Mouse (Mus musculus): ENCODE results near the gene Bud31.

The Bud31 gene

DNA sequence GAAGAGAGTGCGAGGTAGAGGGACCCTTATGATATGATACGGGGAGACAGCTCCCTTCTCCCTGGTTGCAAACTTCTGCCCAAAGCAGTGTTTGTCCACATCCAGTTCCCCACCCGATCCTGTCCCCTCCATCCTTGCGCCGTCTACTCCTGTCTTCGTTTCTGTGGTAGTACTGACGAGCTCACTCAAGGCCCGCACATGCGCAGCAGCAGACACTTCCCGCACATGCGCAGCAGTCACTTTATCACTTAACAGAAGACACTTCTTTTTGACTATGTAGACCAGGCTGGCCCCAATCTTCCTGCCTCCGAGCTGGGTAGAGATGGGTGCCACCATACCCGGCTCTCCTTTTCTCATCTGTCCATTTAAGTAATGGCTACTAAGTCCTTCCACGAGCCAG lies 21.2 kb downstream of the Bud31 start:
- ChIA-PET CTCF (interaction anchor here in 1 of 4 experiments (1.0 kb wide), 1 partner anchor 43 kb away, joined by 5 read pairs; the partner anchor contains the start of gene Zkscan5), POLR2A (interaction anchor here in 3 of 4 experiments (0.6 to 8.4 kb wide), 17 partner anchors 11 to 128 kb away, joined by 3 to 81 read pairs (median 3); partner anchors contain the start of genes Bud31 (in 1 of the 3), Zfp655 (in 1 of the 3) and Zkscan5 (in 1 of the 3))

- ChIA-PET CTCF (interaction anchor here in 2 of 4 experiments (0.7 to 1.2 kb wide), 2 partner anchors 10 to 51 kb away, joined by 3 read pairs; no protein-coding TSS in a partner anchor), POLR2A (interaction anchor here (0.7 to 15.0 kb wide), 42 partner anchors 9 to 200 kb away, joined by 3 to 289 read pairs (median 4); partner anchors contain the start of genes Zkscan5 (in 3 of the 4), Arpc1b (in 2 of the 4), Atp5j2 (in 2 of the 4) and Zfp655 (in 2 of the 4))
Observed at GRCm38 (mm10) chr5:145164710-145165109, 24.5 kb downstream of the Bud31 start.

- ChIA-PET POLR2A (interaction anchor here (0.7 to 15.0 kb wide), 40 partner anchors 9 to 200 kb away, joined by 3 to 289 read pairs (median 6); partner anchors contain the start of genes Zkscan5 (in 3 of the 4), Arpc1b (in 2 of the 4), Atp5j2 (in 2 of the 4) and Zfp655 (in 2 of the 4)), CTCF (interaction anchor here in 1 of 4 experiments (1.0 kb wide), 1 partner anchor 39 kb away, joined by 6 read pairs; the partner anchor contains the start of gene Zkscan5)
Observed at GRCm38 (mm10) chr5:145165184-145165583, 25.0 kb downstream of the Bud31 start.

GRCm38 (mm10) chr5:145166536-145167305 lies 26.6 kb downstream of the Bud31 start, which contains the start of the genes Ptcd1 and Cpsf4:
Gene Ptcd1, minus strand, starts transcription at chr5:145167108.
Gene Cpsf4, plus strand, starts transcription at chr5:145167213.
- ChIA-PET CTCF (interaction anchor here in 2 of 4 experiments (0.6 to 1.5 kb wide), 7 partner anchors 12 to 1054 kb away, joined by 3 to 6 read pairs (median 3); partner anchors contain the start of gene Zkscan5 (in 1 of the 2)), POLR2A (interaction anchor here (0.6 to 15.0 kb wide), 60 partner anchors 9 to 399 kb away, joined by 3 to 289 read pairs (median 5); partner anchors contain the start of genes Arpc1b (in 3 of the 4), Zfp655 (in 3 of the 4), Zkscan5 (in 3 of the 4) and Atp5j2 (in 2 of the 4))

GRCm38 (mm10) chr5:145167306-145167661 lies 27.1 kb downstream of the Bud31 start:
- ChIA-PET POLR2A (interaction anchor here in 3 of 4 experiments (0.6 to 15.0 kb wide), 55 partner anchors 8 to 113 kb away, joined by 3 to 289 read pairs (median 6); partner anchors contain the start of genes Arpc1b (in 3 of the 3), Zfp655 (in 3 of the 3), Zkscan5 (in 3 of the 3) and Atp5j2 (in 2 of the 3)), CTCF (interaction anchor here in 1 of 4 experiments (0.7 to 1.5 kb wide), 5 partner anchors 12 to 54 kb away, joined by 3 to 6 read pairs (median 3); partner anchors contain the start of gene Zkscan5)

DNA sequence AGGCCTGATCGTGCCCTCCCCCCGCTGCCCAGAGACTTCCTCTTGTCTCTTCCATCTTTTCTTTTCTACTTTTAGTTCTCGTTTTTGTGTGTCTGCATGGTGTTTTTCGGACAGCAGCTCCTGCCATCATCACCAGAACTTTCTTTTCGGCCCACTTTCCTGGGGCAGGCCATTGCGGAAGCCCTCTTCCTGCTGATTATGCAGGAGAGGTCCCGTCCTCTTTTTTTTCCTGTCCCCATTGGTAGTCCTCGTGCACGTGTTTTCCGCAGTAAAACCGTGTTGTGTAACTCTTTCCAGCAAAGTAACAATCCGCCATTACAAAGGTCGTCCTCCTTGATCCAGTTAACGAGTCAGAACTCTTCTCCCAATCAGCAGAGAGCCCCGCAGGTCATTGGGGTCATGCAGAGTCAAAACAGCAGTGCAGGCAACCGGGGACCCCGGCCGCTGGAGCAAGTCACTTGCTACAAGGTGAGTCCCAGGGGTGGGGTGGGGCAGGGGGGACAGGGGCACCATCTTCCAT lies 38.4 kb downstream of the Bud31 start:
- POLR2A ChIA-PET, result interaction anchor here in 3 of 4 experiments (0.9 to 15.8 kb wide), 10 partner anchors 8 to 54 kb away, joined by 3 to 289 read pairs (median 6); partner anchors contain the start of genes Cpsf4 (in 3 of the 3), Ptcd1 (in 3 of the 3), Zfp655 (in 1 of the 3) and Zkscan5 (in 1 of the 3)
- CTCF ChIA-PET, result no interaction called here

- CTCF ChIA-PET, result no interaction called here
- POLR2A ChIA-PET, result interaction anchor here in 3 of 4 experiments (0.7 to 15.8 kb wide), 13 partner anchors 10 to 89 kb away, joined by 3 to 289 read pairs (median 6); partner anchors contain the start of genes Zkscan5 (in 3 of the 3), Cpsf4 (in 2 of the 3), Ptcd1 (in 2 of the 3) and Arpc1b (in 1 of the 3)
Observed at GRCm38 (mm10) chr5:145185244-145185643, 45.1 kb downstream of the Bud31 start.

- CTCF ChIA-PET, result interaction anchor here in 2 of 4 experiments (1.3 to 1.5 kb wide), 2 partner anchors 24 to 71 kb away, joined by 3 read pairs; no protein-coding TSS in a partner anchor
- POLR2A ChIA-PET, result interaction anchor here (0.6 to 15.8 kb wide), 26 partner anchors 9 to 76 kb away, joined by 3 to 289 read pairs (median 4); partner anchors contain the start of genes Zkscan5 (in 4 of the 4), Cpsf4 (in 2 of the 4), Ptcd1 (in 2 of the 4) and Zkscan14 (in 2 of the 4)
Observed at GRCm38 (mm10) chr5:145189416-145189815, 49.3 kb downstream of the Bud31 start.

DNA sequence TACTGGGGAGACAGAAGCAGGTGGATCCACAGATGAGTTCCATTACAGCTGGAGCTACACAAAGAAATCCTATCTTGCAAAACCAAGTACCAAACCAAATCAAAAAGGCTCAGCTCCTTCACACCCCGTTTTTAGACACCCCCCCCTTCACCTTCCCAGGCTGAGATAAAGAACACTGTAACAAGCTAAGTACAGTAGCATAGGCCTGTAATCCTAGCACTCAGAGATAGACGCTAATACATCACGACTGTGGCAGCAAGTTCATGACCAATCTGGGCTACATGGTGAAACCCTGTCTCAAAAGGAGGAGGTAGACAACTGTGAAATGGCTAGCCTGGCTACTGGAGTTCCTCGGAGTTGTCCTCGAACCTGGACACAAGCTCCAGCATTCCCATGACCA lies 50.2 kb downstream of the Bud31 start:
- CTCF ChIA-PET, result interaction anchor here in 2 of 4 experiments (0.6 to 1.3 kb wide), 2 partner anchors 71 to 1945 kb away, joined by 3 read pairs; no protein-coding TSS in a partner anchor
- POLR2A ChIA-PET, result interaction anchor here (0.6 to 15.8 kb wide), 31 partner anchors 8 to 675 kb away, joined by 3 to 289 read pairs (median 4); partner anchors contain the start of genes Zkscan5 (in 3 of the 4), Cpsf4 (in 2 of the 4), Ptcd1 (in 2 of the 4) and Zfp655 (in 2 of the 4)

GRCm38 (mm10) chr5:145190875-145191798 lies 51.0 kb downstream of the Bud31 start:
- CTCF ChIA-PET, result interaction anchor here in 2 of 4 experiments (0.6 to 1.5 kb wide), 5 partner anchors 10 to 1284 kb away, joined by 3 to 12 read pairs (median 7); partner anchors contain the start of genes Zkscan14 (in 1 of the 2) and Zkscan5 (in 1 of the 2)
- POLR2A ChIA-PET, result interaction anchor here (0.6 to 15.8 kb wide), 25 partner anchors 9 to 676 kb away, joined by 3 to 289 read pairs (median 6); partner anchors contain the start of genes Zkscan5 (in 3 of the 4), Cpsf4 (in 2 of the 4), Ptcd1 (in 2 of the 4) and Zfp655 (in 2 of the 4)

- POLR2A ChIA-PET, result interaction anchor here in 3 of 4 experiments (0.6 to 15.8 kb wide), 15 partner anchors 8 to 48 kb away, joined by 3 to 289 read pairs (median 6); partner anchors contain the start of genes Zkscan5 (in 3 of the 3), Cpsf4 (in 2 of the 3), Ptcd1 (in 2 of the 3) and Zkscan14 (in 2 of the 3)
- CTCF ChIA-PET, result interaction anchor here in 2 of 4 experiments (0.6 to 1.5 kb wide), 5 partner anchors 9 to 1283 kb away, joined by 4 to 12 read pairs (median 7); partner anchors contain the start of genes Zkscan14 (in 1 of the 2) and Zkscan5 (in 1 of the 2)
Observed at GRCm38 (mm10) chr5:145191962-145192361, 51.8 kb downstream of the Bud31 start, which contains the start of gene Atp5j2. Gene Atp5j2, minus strand, starts transcription at chr5:145192062.

Data from embryonic stem cell, embryonic (primary cell).